Mouse (Mus musculus) liver, postnatal 0 days (tissue): ENCODE measurements around the gene Camk2g. TPM values are rescaled to one million over a fixed set of nuclear protein-coding genes. Genes with fewer than 3 reads are reported as not detected.

ENCODE experiments used
- ATAC-seq: fragments of 200-750 bp; cut with Nextera tagmentation; 2 replicates; pipeline ENCODE4 v1.8.0; 2017; ENCODE audit warnings: mild to moderate bottlenecking, moderate library complexity
- DNase-seq: peaks from one replicate; pipeline ENCODE4 v3.0.0-alpha.2; 2016
- H3K27ac ChIP-seq: fragments of 300-500 bp; sonication (generic); 2 replicates; pipeline ENCODE4 v1.5.1; 2014; ENCODE audit warnings: antibody characterized with exemption, moderate library complexity, mild to moderate bottlenecking, low read depth
- H3K27me3 ChIP-seq: fragments of 300-500 bp; sonication (generic); 2 replicates; pipeline ENCODE4 v1.6.1; 2014; ENCODE audit warnings: low read length, control low read depth, mixed read lengths; ENCODE audit not compliant: insufficient read depth
- H3K36me3 ChIP-seq: fragments of 300-500 bp; sonication (generic); replicated peaks from 2 replicates; pipeline ENCODE4 v1.6.1; 2014; ENCODE audit warnings: mild to moderate bottlenecking, control low read depth, low read length, moderate library complexity, mixed read lengths; ENCODE audit not compliant: insufficient read depth
- H3K4me1 ChIP-seq: fragments of 300-500 bp; sonication (generic); 2 replicates; pipeline ENCODE4 v1.6.1; 2014; ENCODE audit warnings: antibody characterized with exemption, mild to moderate bottlenecking, control low read depth; ENCODE audit not compliant: insufficient read depth
- H3K4me2 ChIP-seq: fragments of 300-500 bp; sonication (generic); 2 replicates; pipeline ENCODE4 v1.6.1; 2014; ENCODE audit warnings: low read depth, mild to moderate bottlenecking, low read length, moderate library complexity, mixed read lengths
- H3K4me3 ChIP-seq: fragments of 300-500 bp; sonication (generic); 2 replicates; pipeline ENCODE4 v1.5.1; 2014; ENCODE audit warnings: low read depth, low read length
- H3K9ac ChIP-seq: fragments of 300-500 bp; sonication (generic); replicated peaks from 2 replicates; pipeline ENCODE4 v1.6.1; 2014; ENCODE audit warnings: mild to moderate bottlenecking, moderate library complexity
- H3K9me3 ChIP-seq: fragments of 300-500 bp; sonication (generic); 2 replicates; pipeline ENCODE4 v1.6.1; 2016; ENCODE audit warnings: mild to moderate bottlenecking, control low read depth, low read length, mixed read lengths
- CTCF ChIP-seq: sonication (generic); IDR thresholded peaks from 2 replicates; pipeline ENCODE4 v1.5.1; 2016; ENCODE audit warnings: antibody characterized with exemption, low read depth
- EP300 ChIP-seq: IDR thresholded peaks from 2 replicates; pipeline ENCODE4 v1.6.1; 2016; ENCODE audit warnings: antibody characterized with exemption, low read depth, mild to moderate bottlenecking
- WGBS: fragments of 180-500 bp; shearing (Covaris S2); extraction: QIAGEN DNeasy Blood & Tissue Kit; methylation state at CpG from one replicate; pipeline ENCODE4 v1.1.7; 2014; ENCODE audit not compliant: insufficient replicate concordance; 5-methylcytosine and 5-hydroxymethylcytosine counted together
- polyA plus RNA-seq: library from polyadenylated mRNA; unstranded; fragments of >200 nt; fragmentation: Nextera tagmentation; extraction: Ambion mirVana; gene quantifications from 2 replicates; pipeline ENCODE4 v1.2.1, GENCODE M21; 2015

The Camk2g gene
- polyA plus RNA-seq: 6.6 and 7.2 TPM in 2 replicates

GRCm38 (mm10) chr14:20793758-20794531, at the start of gene Camk2g:
Camk2g (minus strand) TSS chr14:20794088.
- peaks cover 10% of the 10 kb centered on the region for H3K4me1 ChIP-seq
- peak within 1 kb of the TSS; percentile 87 for H3K9ac ChIP-seq
- under 1% methylated on average over 24 of the region's 76 CpGs for WGBS
- H3K27me3 ChIP-seq: no peaks in the 10 kb centered on the region
- H3K36me3 ChIP-seq: peaks cover 8% of the 10 kb centered on the region
- H3K9me3 ChIP-seq: no peaks in the 10 kb centered on the region
- TF ChIP-seq CTCF (0 out of 2 replicates have a peak, but pooled peaks have one; percentile 14), EP300 (no peak)
- peak within 1 kb of the TSS; percentile 99 for H3K4me2 ChIP-seq
- ATAC-seq (peak; percentile 97), DNase-seq (peak; percentile 91)
- H3K4me3 ChIP-seq: peak within 1 kb of the TSS; percentile 89
- peak within 1 kb of the TSS; percentile 75 for H3K27ac ChIP-seq

GRCm38 (mm10) chr14:20842629-20843028, 48.7 kb upstream of the Camk2g start:
- no peaks in the 10 kb centered on the region for H3K36me3 ChIP-seq
- no peaks in the 10 kb centered on the region for H3K9me3 ChIP-seq
- H3K9ac ChIP-seq: no peak overlapping the region
- DNase-seq (no peak), ATAC-seq (no peak)
- peak overlapping the region; percentile 3; the same call in 1 of the 2 replicates for H3K4me2 ChIP-seq
- H3K27ac ChIP-seq: 0 out of 2 replicates have a peak overlapping the region, but pooled peaks have one; percentile 22
- 70% methylated on average over 3 of the region's 3 CpGs for WGBS
- H3K4me1 ChIP-seq: peaks cover 12% of the 10 kb centered on the region
- no peak overlapping the region for H3K4me3 ChIP-seq
- H3K27me3 ChIP-seq: 0 out of 2 replicates have a peak, but pooled peaks cover under 1% of the 10 kb centered on the region
- TF ChIP-seq EP300 (no peak), CTCF (no peak)

GRCm38 (mm10) chr14:20841526-20841925, 47.6 kb upstream of the Camk2g start:
- H3K9me3 ChIP-seq: no peaks in the 10 kb centered on the region
- DNase-seq: no peak
- H3K27me3 ChIP-seq: 0 out of 2 replicates have a peak, but pooled peaks cover 3% of the 10 kb centered on the region
- H3K4me3 ChIP-seq: no peak overlapping the region
- H3K36me3 ChIP-seq: no peaks in the 10 kb centered on the region
- no peak for ATAC-seq
- H3K4me1 ChIP-seq: peaks cover 18% of the 10 kb centered on the region
- no peak overlapping the region for H3K27ac ChIP-seq
- no peak overlapping the region for H3K9ac ChIP-seq
- 68% methylated on average over 2 of the region's 2 CpGs for WGBS
- TF ChIP-seq EP300: no peak
- no peak overlapping the region for H3K4me2 ChIP-seq

- TF ChIP-seq CTCF: no peak
- no peak for TF ChIP-seq EP300
- Histone ChIP-seq H3K27me3 (0 out of 2 replicates have a peak, but pooled peaks cover 3% of the 10 kb centered on the region), H3K9me3 (no peaks in the 10 kb centered on the region), H3K4me1 (peaks cover 8% of the 10 kb centered on the region; the same call in 1 of the 2 replicates), H3K9ac (no peak overlapping the region), H3K4me2 (peak overlapping the region; percentile 82), H3K4me3 (no peak overlapping the region), H3K27ac (no peak overlapping the region), H3K36me3 (no peaks in the 10 kb centered on the region)
- ATAC-seq (no peak), DNase-seq (no peak)
- WGBS: 78% methylated on average over 7 of the region's 7 CpGs
Observed at GRCm38 (mm10) chr14:20837681-20838080, 43.8 kb upstream of the Camk2g start.

- Histone ChIP-seq H3K9me3 (no peaks in the 10 kb centered on the region), H3K27ac (peak overlapping the region; percentile 46; the same call in 1 of the 2 replicates), H3K4me1 (peaks cover 8% of the 10 kb centered on the region; the same call in 1 of the 2 replicates), H3K4me2 (peak overlapping the region; percentile 82), H3K9ac (peak overlapping the region; percentile 58), H3K36me3 (no peaks in the 10 kb centered on the region), H3K4me3 (peak overlapping the region; percentile 58), H3K27me3 (0 out of 2 replicates have a peak, but pooled peaks cover 3% of the 10 kb centered on the region)
- 6% methylated on average over 10 of the region's 10 CpGs for WGBS
- TF ChIP-seq CTCF (no peak), EP300 (no peak)
- DNase-seq (no peak), ATAC-seq (no peak)
Observed at GRCm38 (mm10) chr14:20836905-20837376, 43.1 kb upstream of the Camk2g start.

- 0 out of 2 replicates have a peak, but pooled peaks cover 3% of the 10 kb centered on the region for H3K27me3 ChIP-seq
- no peaks in the 10 kb centered on the region for H3K9me3 ChIP-seq
- WGBS: 2% methylated on average over 30 of the region's 33 CpGs
- peak within 1 kb of the TSS; percentile 58 for H3K4me3 ChIP-seq
- peaks cover 8% of the 10 kb centered on the region; the same call in 1 of the 2 replicates for H3K4me1 ChIP-seq
- peak within 1 kb of the TSS; percentile 46; the same call in 1 of the 2 replicates for H3K27ac ChIP-seq
- TF ChIP-seq CTCF: no peak
- no peak for TF ChIP-seq EP300
- ATAC-seq (peak; percentile 77; the same call in 1 of the 2 replicates), DNase-seq (peak; percentile 56)
- H3K36me3 ChIP-seq: no peaks in the 10 kb centered on the region
- H3K9ac ChIP-seq: peak within 1 kb of the TSS; percentile 58
- peak within 1 kb of the TSS; percentile 82 for H3K4me2 ChIP-seq
Observed at GRCm38 (mm10) chr14:20836171-20836904, 42.5 kb upstream of the Camk2g start, which contains the start of gene Plau. Plau (plus strand) TSS chr14:20836660.
